Mouse (Mus musculus): Measurements from ENCODE around the gene Psd.

The Psd gene

GRCm38 (mm10) chr19:46305432-46306267, 21.3 kb downstream of the Psd start:
- no peak for DNase-seq (ENCODE audit: low spot score)

GRCm38 (mm10) chr19:46304908-46305333, 22.0 kb downstream of the Psd start:
- DNase-seq (ENCODE audit: low spot score), result no peak

- no peak for DNase-seq (ENCODE audit: low spot score)
Observed at GRCm38 (mm10) chr19:46304216-46304841, 22.6 kb downstream of the Psd start, which contains the start of gene Nfkb2. Gene Nfkb2 (plus strand): TSS chr19:46304320.

- DNase-seq (ENCODE audit: low spot score), result no peak
Observed at GRCm38 (mm10) chr19:46303251-46304215, 23.4 kb downstream of the Psd start.

- DNase-seq (ENCODE audit: low spot score), result no peak
Observed at GRCm38 (mm10) chr19:46302551-46302950, 24.4 kb downstream of the Psd start.

GRCm38 (mm10) chr19:46300294-46301045, 26.5 kb downstream of the Psd start:
- DNase-seq (ENCODE audit: low spot score), result no peak

GRCm38 (mm10) chr19:46296938-46297337, 30.0 kb downstream of the Psd start:
- DNase-seq (ENCODE audit: low spot score), result no peak

GRCm38 (mm10) chr19:46290535-46291105, 36.3 kb downstream of the Psd start:
- no peak for DNase-seq (ENCODE audit: low spot score)

GRCm38 (mm10) chr19:46287566-46287965, 39.4 kb downstream of the Psd start:
- no peak for DNase-seq (ENCODE audit: low spot score)

GRCm38 (mm10) chr19:46286926-46287325, 40.0 kb downstream of the Psd start:
- no peak for DNase-seq (ENCODE audit: low spot score)

- no peak for DNase-seq (ENCODE audit: low spot score)
Observed at GRCm38 (mm10) chr19:46286047-46286446, 40.9 kb downstream of the Psd start.

- no peak for DNase-seq (ENCODE audit: low spot score)
Observed at GRCm38 (mm10) chr19:46285631-46286030, 41.3 kb downstream of the Psd start.

- DNase-seq (ENCODE audit: low spot score), result no peak
Observed at GRCm38 (mm10) chr19:46284686-46285085, 42.3 kb downstream of the Psd start.

- DNase-seq (ENCODE audit: low spot score), result no peak
Observed at GRCm38 (mm10) chr19:46282081-46282849, 44.7 kb downstream of the Psd start.

- DNase-seq (ENCODE audit: low spot score), result no peak
Observed at GRCm38 (mm10) chr19:46275307-46275706, 51.6 kb downstream of the Psd start.

- no peak for DNase-seq (ENCODE audit: low spot score)
Observed at GRCm38 (mm10) chr19:46264762-46265161, 62.2 kb downstream of the Psd start.

Measured in layer of hippocampus, adult 9-10 months (tissue).